Mouse (Mus musculus) liver, embryonic 14.5 days (tissue): ENCODE measurements around the gene Gnaq.

Source experiments
- CTCF ChIP-seq: IDR thresholded peaks from 2 replicates; pipeline ENCODE4 v1.5.1; 2016; ENCODE audit warnings: antibody characterized with exemption, low read depth, control low read depth
- EP300 ChIP-seq: IDR thresholded peaks from 2 replicates; pipeline ENCODE4 v1.6.1; 2016; ENCODE audit warnings: antibody characterized with exemption, low read depth

DNA sequence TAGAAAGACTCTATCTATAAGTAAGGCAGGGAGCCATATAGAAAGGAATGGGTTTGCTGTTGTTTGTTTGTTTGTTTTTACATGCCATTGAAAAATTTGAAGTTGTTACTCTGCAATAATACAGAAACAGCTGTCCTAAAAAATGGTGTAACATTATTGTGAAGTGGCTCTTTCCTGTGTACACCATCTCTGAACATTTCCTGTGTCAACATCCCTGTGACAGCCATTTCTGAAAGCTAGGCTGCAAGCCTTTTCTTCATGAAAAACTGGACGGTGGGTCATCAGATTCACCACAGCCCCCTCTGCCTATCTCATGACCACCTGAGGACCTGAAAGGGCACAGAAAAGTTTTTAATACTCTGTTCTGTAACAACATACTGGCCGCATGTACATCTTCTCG, 22.7 kb upstream of the Gnaq start:
- TF ChIP-seq CTCF (no peak), EP300 (no peak)
